Mouse (Mus musculus): ENCODE measurements around the gene Eme1. TPM values are rescaled to one million over a fixed set of nuclear protein-coding genes. Genes with fewer than 3 reads are reported as not detected.

Gene Eme1
- polyA plus RNA-seq, 1 experiment, result 7.5 TPM

GRCm38 (mm10) chr11:94601321-94602281 lies 52.2 kb downstream of the Eme1 start, which contains the start of gene Acsf2:
TSS of gene Acsf2 (minus strand) at chr11:94601871.
- peaks cover 17% of the 10 kb centered on the region for H3K4me1 ChIP-seq (ENCODE audit: control insufficient read depth, insufficient read depth, low read length)
- TF ChIP-seq POLR2A (IDR thresholded peaks at IDR 0.05; ENCODE audit: borderline replicate concordance, low read depth, low read length) (no peak), CTCF (IDR thresholded peaks at IDR 0.05; ENCODE audit: low read depth, low read length) (no peak)
- 0 out of 2 replicates have a peak within 1 kb of the TSS, but pooled peaks have one; percentile 34 for H3K27ac ChIP-seq (ENCODE audit: insufficient read depth, low read depth, low read length)
- peak within 1 kb of the TSS; percentile 58 for H3K4me3 ChIP-seq (ENCODE audit: insufficient read depth, low read length)

- no peak for TF ChIP-seq POLR2A (IDR thresholded peaks at IDR 0.05; ENCODE audit: borderline replicate concordance, low read depth, low read length)
- TF ChIP-seq CTCF (IDR thresholded peaks at IDR 0.05; ENCODE audit: low read depth, low read length), result no peak
- peaks cover 20% of the 10 kb centered on the region for H3K4me1 ChIP-seq (ENCODE audit: control insufficient read depth, insufficient read depth, low read length)
- H3K4me3 ChIP-seq (ENCODE audit: insufficient read depth, low read length), result no peak overlapping the region
- no peak overlapping the region for H3K27ac ChIP-seq (ENCODE audit: insufficient read depth, low read depth, low read length)
Observed at GRCm38 (mm10) chr11:94600447-94600846, 53.3 kb downstream of the Eme1 start.

GRCm38 (mm10) chr11:94598437-94599120 lies 55.2 kb downstream of the Eme1 start:
- Histone ChIP-seq H3K27ac (ENCODE audit: insufficient read depth, low read depth, low read length) (no peak overlapping the region), H3K4me3 (ENCODE audit: insufficient read depth, low read length) (no peak overlapping the region), H3K4me1 (ENCODE audit: control insufficient read depth, insufficient read depth, low read length) (peaks cover 20% of the 10 kb centered on the region)
- no peak for TF ChIP-seq POLR2A (IDR thresholded peaks at IDR 0.05; ENCODE audit: borderline replicate concordance, low read depth, low read length)
- TF ChIP-seq CTCF (IDR thresholded peaks at IDR 0.05; ENCODE audit: low read depth, low read length), result no peak

GRCm38 (mm10) chr11:94597319-94597718 lies 56.4 kb downstream of the Eme1 start:
- Histone ChIP-seq H3K27ac (ENCODE audit: insufficient read depth, low read depth, low read length) (no peak overlapping the region), H3K4me1 (ENCODE audit: control insufficient read depth, insufficient read depth, low read length) (peaks cover 19% of the 10 kb centered on the region), H3K4me3 (ENCODE audit: insufficient read depth, low read length) (no peak overlapping the region)
- TF ChIP-seq POLR2A (IDR thresholded peaks at IDR 0.05; ENCODE audit: borderline replicate concordance, low read depth, low read length) (no peak), CTCF (IDR thresholded peaks at IDR 0.05; ENCODE audit: low read depth, low read length) (no peak)

- no peak overlapping the region for H3K4me3 ChIP-seq (ENCODE audit: insufficient read depth, low read length)
- TF ChIP-seq POLR2A (IDR thresholded peaks at IDR 0.05; ENCODE audit: borderline replicate concordance, low read depth, low read length), result no peak
- TF ChIP-seq CTCF (IDR thresholded peaks at IDR 0.05; ENCODE audit: low read depth, low read length), result no peak
- peaks cover 15% of the 10 kb centered on the region for H3K4me1 ChIP-seq (ENCODE audit: control insufficient read depth, insufficient read depth, low read length)
- no peak overlapping the region for H3K27ac ChIP-seq (ENCODE audit: insufficient read depth, low read depth, low read length)
Observed at GRCm38 (mm10) chr11:94596311-94596852, 57.4 kb downstream of the Eme1 start.

Other genes with a start within 250 kb of the Eme1 start
- not detected in 2 replicates for gene Cacna1g, start 179.8 kb downstream of the Eme1 start, polyA plus RNA-seq (2012; ENCODE audit: insufficient read depth, insufficient read length, missing spikeins)
- not detected in 2 replicates for gene Spata20, start 167.8 kb downstream of the Eme1 start, polyA plus RNA-seq (2012; ENCODE audit: insufficient read depth, insufficient read length, missing spikeins)
- gene Epn3, start 154.0 kb downstream of the Eme1 start, polyA plus RNA-seq (2012; ENCODE audit: insufficient read depth, insufficient read length, missing spikeins), result not detected in 2 replicates
- gene Mycbpap, start 132.2 kb downstream of the Eme1 start, polyA plus RNA-seq (2012; ENCODE audit: insufficient read depth, insufficient read length, missing spikeins), result 0.50 and 0.89 TPM in 2 replicates
- 2.4 and 3.3 TPM in 2 replicates for gene Rsad1, start 104.7 kb downstream of the Eme1 start, polyA plus RNA-seq (2012; ENCODE audit: insufficient read depth, insufficient read length, missing spikeins)
- not detected in 2 replicates for gene Chad, start 88.9 kb downstream of the Eme1 start, polyA plus RNA-seq (2012; ENCODE audit: insufficient read depth, insufficient read length, missing spikeins)
- gene Acsf2, start 52.1 kb downstream of the Eme1 start, polyA plus RNA-seq (2012; ENCODE audit: insufficient read depth, insufficient read length, missing spikeins), result 9.5 and 10.2 TPM in 2 replicates
- 48.9 and 57.6 TPM in 2 replicates for gene Lrrc59, start 24.2 kb downstream of the Eme1 start, polyA plus RNA-seq (2012; ENCODE audit: insufficient read depth, insufficient read length, missing spikeins)
- 65.1 and 74.4 TPM in 2 replicates for gene Mrpl27, start 197 bp downstream of the Eme1 start, polyA plus RNA-seq (2012; ENCODE audit: insufficient read depth, insufficient read length, missing spikeins)
- gene Xylt2, start 23.6 kb upstream of the Eme1 start, polyA plus RNA-seq (2012; ENCODE audit: insufficient read depth, insufficient read length, missing spikeins), result 186 and 188 TPM in 2 replicates
- not detected in 2 replicates for gene Gm11541, start 50.5 kb upstream of the Eme1 start, polyA plus RNA-seq (2012; ENCODE audit: insufficient read depth, insufficient read length, missing spikeins)
- not detected in 2 replicates for gene Cdc34b, start 87.8 kb upstream of the Eme1 start, polyA plus RNA-seq (2012; ENCODE audit: insufficient read depth, insufficient read length, missing spikeins)
- 0.28 TPM in 1 of 2 replicates, not detected in the other for gene Tmem92, start 128.7 kb upstream of the Eme1 start, polyA plus RNA-seq (2012; ENCODE audit: insufficient read depth, insufficient read length, missing spikeins)